Mouse (Mus musculus): ENCODE measurements around the gene Pon3.

GRCm38 (mm10) chr6:5199376-5199905, 56.6 kb downstream of the Pon3 start:
- no peak for TF ChIP-seq CTCF (IDR thresholded peaks at IDR 0.05; ENCODE audit: extremely low read depth, insufficient read depth, low read length)
- TF ChIP-seq POLR2A (IDR thresholded peaks at IDR 0.05; ENCODE audit: extremely low read depth, insufficient read depth, low read length) = no peak
